Mouse (Mus musculus): Measurements from ENCODE around the gene Eppin. TPM values are rescaled to one million over a fixed set of nuclear protein-coding genes. Genes with fewer than 3 reads are reported as not detected.
"Not testable (repeated sequence)": the region's sequence is repeated elsewhere in the genome, so short reads cannot be mapped to it uniquely, and the experiment has no call there.

Eppin gene
- not detected for total RNA-seq (2018; cell fraction: chromatin; rRNA removed)
- not detected for total RNA-seq (2018; cell fraction: cytosol; rRNA removed)
- total RNA-seq (2018; cell fraction: nucleus; rRNA removed): not detected
- polyA plus RNA-seq (2018): not detected in 3 replicates

- H3K27ac ChIP-seq: no peak within 1 kb of the TSS
- no peaks in the 10 kb centered on the region for H3K36me3 ChIP-seq (ENCODE audit: inconsistent target)
- no peak within 1 kb of the TSS for H3K4me3 ChIP-seq (ENCODE audit: inconsistent target)
- no peaks in the 10 kb centered on the region for H3K79me2 ChIP-seq (ENCODE audit: inconsistent target)
- 92% methylated on average over 4 of the region's 4 CpGs for WGBS (ENCODE audit: missing documents)
Measured at GRCm38 (mm10) chr2:164593494-164593893, at the start of gene Eppin. Eppin (minus strand) TSS chr2:164593594.

GRCm38 (mm10) chr2:164641881-164642673 is 48.7 kb upstream of the Eppin start:
- Histone ChIP-seq H3K4me3 (ENCODE audit: inconsistent target) (no peak overlapping the region), H3K79me2 (ENCODE audit: inconsistent target) (no peaks in the 10 kb centered on the region), H3K36me3 (ENCODE audit: inconsistent target) (no peaks in the 10 kb centered on the region), H3K27ac (no peak overlapping the region)
- WGBS (ENCODE audit: missing documents): 92% methylated on average over 13 of the region's 13 CpGs

- H3K4me3 ChIP-seq (ENCODE audit: inconsistent target): no peak overlapping the region
- WGBS (ENCODE audit: missing documents): 5% methylated on average over 6 of the region's 7 CpGs
- peak overlapping the region; percentile 28; the same call in 1 of the 2 replicates for H3K27ac ChIP-seq
- no peaks in the 10 kb centered on the region for H3K36me3 ChIP-seq (ENCODE audit: inconsistent target)
- no peaks in the 10 kb centered on the region for H3K79me2 ChIP-seq (ENCODE audit: inconsistent target)
Measured at GRCm38 (mm10) chr2:164641129-164641528, 47.7 kb upstream of the Eppin start.

GRCm38 (mm10) chr2:164638696-164639095 is 45.3 kb upstream of the Eppin start, which contains the start of gene Wfdc16:
Wfdc16 (minus strand) TSS chr2:164638796.
- Histone ChIP-seq H3K36me3 (ENCODE audit: inconsistent target) (no peaks in the 10 kb centered on the region), H3K4me3 (ENCODE audit: inconsistent target) (no peak within 1 kb of the TSS), H3K27ac (no peak within 1 kb of the TSS), H3K79me2 (ENCODE audit: inconsistent target) (no peaks in the 10 kb centered on the region)
- WGBS (ENCODE audit: missing documents): 95% methylated on average over 3 of the region's 3 CpGs

GRCm38 (mm10) chr2:164635266-164635665 is 41.9 kb upstream of the Eppin start:
- H3K79me2 ChIP-seq (ENCODE audit: inconsistent target): no peaks in the 10 kb centered on the region
- no peak overlapping the region for H3K4me3 ChIP-seq (ENCODE audit: inconsistent target)
- WGBS (ENCODE audit: missing documents): 94% methylated on average over 9 of the region's 9 CpGs
- no peaks in the 10 kb centered on the region for H3K36me3 ChIP-seq (ENCODE audit: inconsistent target)
- H3K27ac ChIP-seq: no peak overlapping the region

GRCm38 (mm10) chr2:164621775-164622174 is 28.4 kb upstream of the Eppin start:
- Histone ChIP-seq H3K27ac (no peak overlapping the region), H3K36me3 (ENCODE audit: inconsistent target) (no peaks in the 10 kb centered on the region), H3K79me2 (ENCODE audit: inconsistent target) (no peaks in the 10 kb centered on the region), H3K4me3 (ENCODE audit: inconsistent target) (no peak overlapping the region)
- WGBS (ENCODE audit: missing documents): 70% methylated on average over 4 of the region's 4 CpGs

- no peaks in the 10 kb centered on the region for H3K36me3 ChIP-seq (ENCODE audit: inconsistent target)
- no peaks in the 10 kb centered on the region for H3K79me2 ChIP-seq (ENCODE audit: inconsistent target)
- 89% methylated on average over 5 of the region's 5 CpGs for WGBS (ENCODE audit: missing documents)
- H3K27ac ChIP-seq: no peak overlapping the region
- no peak overlapping the region for H3K4me3 ChIP-seq (ENCODE audit: inconsistent target)
Measured at GRCm38 (mm10) chr2:164619050-164619449, 25.7 kb upstream of the Eppin start.

GRCm38 (mm10) chr2:164615386-164615785 is 22.0 kb upstream of the Eppin start:
- 96% methylated on average over 3 of the region's 3 CpGs for WGBS (ENCODE audit: missing documents)
- Histone ChIP-seq H3K4me3 (ENCODE audit: inconsistent target) (no peak overlapping the region), H3K27ac (no peak overlapping the region), H3K36me3 (ENCODE audit: inconsistent target) (no peaks in the 10 kb centered on the region), H3K79me2 (ENCODE audit: inconsistent target) (no peaks in the 10 kb centered on the region)

GRCm38 (mm10) chr2:164613471-164613870 is 20.1 kb upstream of the Eppin start, which contains the start of the genes Wfdc6b and Wfdc8:
Wfdc6b (plus strand) TSS chr2:164613522.
Wfdc8 (minus strand) TSS chr2:164613626.
- H3K4me3 ChIP-seq (ENCODE audit: inconsistent target); H3K36me3 ChIP-seq (ENCODE audit: inconsistent target); H3K27ac ChIP-seq; H3K79me2 ChIP-seq (ENCODE audit: inconsistent target): not testable (repeated sequence)
- WGBS (ENCODE audit: missing documents): 73% methylated on average over 6 of the region's 8 CpGs

DNA sequence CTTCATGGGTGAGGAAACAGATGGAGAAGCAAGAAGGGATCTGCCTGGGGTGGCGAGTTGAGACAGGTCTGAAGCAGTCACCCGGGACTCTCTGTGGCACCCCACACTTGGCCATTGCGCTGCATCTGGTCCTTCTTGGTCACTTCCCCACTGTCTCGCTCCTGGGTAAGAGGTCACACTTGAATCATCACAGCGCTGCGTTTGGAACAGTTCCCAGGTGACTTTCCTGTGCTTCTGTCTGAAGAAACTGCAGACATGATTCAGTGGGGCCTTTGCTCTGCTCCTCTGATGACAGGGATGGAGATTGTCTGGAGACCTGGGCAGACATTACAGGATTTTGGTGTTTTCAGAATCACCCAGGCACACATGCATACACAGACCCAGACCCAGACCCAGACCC is 15.4 kb upstream of the Eppin start:
- WGBS (ENCODE audit: missing documents): 71% methylated on average over 6 of the region's 6 CpGs
- Histone ChIP-seq H3K79me2 (ENCODE audit: inconsistent target) (no peaks in the 10 kb centered on the region), H3K4me3 (ENCODE audit: inconsistent target) (no peak overlapping the region), H3K36me3 (ENCODE audit: inconsistent target) (no peaks in the 10 kb centered on the region), H3K27ac (no peak overlapping the region)

DNA sequence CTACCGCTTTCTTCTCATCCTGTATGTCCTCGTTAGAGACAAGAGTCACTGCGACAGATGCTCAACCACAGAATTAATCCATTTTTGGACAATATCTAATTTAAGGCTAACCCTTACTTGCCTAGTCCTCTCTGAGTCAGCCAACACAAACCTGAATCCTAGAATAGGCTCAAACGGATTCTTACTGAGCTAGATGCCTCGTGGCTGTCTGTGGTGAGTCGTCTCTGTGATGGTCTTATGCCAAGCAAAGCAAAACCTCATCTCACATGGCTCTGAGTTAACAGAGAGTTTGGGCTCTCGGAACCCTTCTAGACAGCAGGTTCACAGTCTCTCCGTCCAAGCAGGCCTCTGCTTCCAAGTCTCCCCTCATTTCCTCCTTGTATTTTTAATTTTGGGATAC is 11.0 kb upstream of the Eppin start:
- WGBS (ENCODE audit: missing documents): 93% methylated on average over 8 of the region's 8 CpGs

GRCm38 (mm10) chr2:164603482-164603881 is 10.1 kb upstream of the Eppin start:
- no peak overlapping the region for H3K4me3 ChIP-seq (ENCODE audit: inconsistent target)
- WGBS (ENCODE audit: missing documents): 93% methylated on average over 3 of the region's 3 CpGs

More for the DNA sequence above, 11.0 kb upstream of the Eppin start:
- H3K27ac ChIP-seq: no peak overlapping the region
- no peaks in the 10 kb centered on the region for H3K79me2 ChIP-seq (ENCODE audit: inconsistent target)
- no peaks in the 10 kb centered on the region for H3K36me3 ChIP-seq (ENCODE audit: inconsistent target)
- H3K4me3 ChIP-seq (ENCODE audit: inconsistent target): no peak overlapping the region

GRCm38 (mm10) chr2:164600179-164600578 is 6.8 kb upstream of the Eppin start:
- 77% methylated on average over 3 of the region's 3 CpGs for WGBS (ENCODE audit: missing documents)
- no peaks in the 10 kb centered on the region for H3K36me3 ChIP-seq (ENCODE audit: inconsistent target)

More at GRCm38 (mm10) chr2:164603482-164603881, 10.1 kb upstream of the Eppin start:
- H3K79me2 ChIP-seq (ENCODE audit: inconsistent target): no peaks in the 10 kb centered on the region
- no peak overlapping the region for H3K27ac ChIP-seq
- H3K36me3 ChIP-seq (ENCODE audit: inconsistent target): no peaks in the 10 kb centered on the region

GRCm38 (mm10) chr2:164592014-164592413 is 1.4 kb downstream of the Eppin start:
- H3K4me3 ChIP-seq (ENCODE audit: inconsistent target): no peak overlapping the region
- no peaks in the 10 kb centered on the region for H3K79me2 ChIP-seq (ENCODE audit: inconsistent target)
- H3K36me3 ChIP-seq (ENCODE audit: inconsistent target): no peaks in the 10 kb centered on the region
- H3K27ac ChIP-seq: no peak overlapping the region
- WGBS (ENCODE audit: missing documents): 17% methylated on average over 3 of the region's 4 CpGs

More at GRCm38 (mm10) chr2:164600179-164600578, 6.8 kb upstream of the Eppin start:
- Histone ChIP-seq H3K79me2 (ENCODE audit: inconsistent target) (no peaks in the 10 kb centered on the region), H3K27ac (no peak overlapping the region), H3K4me3 (ENCODE audit: inconsistent target) (no peak overlapping the region)

DNA sequence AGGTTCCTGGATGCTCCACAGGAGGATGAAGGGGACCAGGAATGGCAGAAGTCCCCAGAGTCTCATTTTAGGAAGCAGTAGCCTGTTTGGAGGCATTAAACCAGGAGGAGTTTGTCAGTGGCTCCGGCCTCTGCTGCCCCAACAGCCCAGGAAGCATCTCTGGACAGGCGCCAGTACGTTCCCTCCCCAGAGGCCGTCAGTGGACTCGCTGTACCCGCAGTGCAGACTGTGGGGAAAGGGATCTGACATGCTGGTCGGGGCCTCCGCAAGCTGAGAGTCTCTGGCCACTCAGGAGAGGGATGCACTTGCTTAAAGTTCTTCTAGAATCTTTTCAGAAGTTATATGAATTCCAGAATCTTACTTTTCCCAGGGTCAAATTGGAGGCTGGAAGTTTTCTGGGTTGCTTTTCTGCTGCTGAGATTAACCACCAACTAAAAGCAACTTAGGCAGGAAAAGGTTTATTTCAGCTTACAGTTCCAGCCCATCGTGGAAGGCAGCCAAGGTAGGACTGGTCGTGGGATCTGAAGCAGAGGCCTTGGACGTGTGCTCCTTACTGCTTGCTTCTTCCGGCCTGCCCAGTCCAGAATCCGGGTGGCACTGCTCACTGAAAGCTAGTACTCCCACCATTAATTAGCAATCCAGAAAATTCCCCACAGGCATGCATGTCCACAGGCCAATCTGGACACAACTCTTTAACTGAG is 8.2 kb downstream of the Eppin start, which contains the start of gene Wfdc6a:
Gene Wfdc6a, minus strand, starts transcription at position 423 of the 701 bp plus-strand sequence.
- not testable (repeated sequence) for H3K4me3 ChIP-seq (ENCODE audit: inconsistent target); H3K79me2 ChIP-seq (ENCODE audit: inconsistent target); H3K36me3 ChIP-seq (ENCODE audit: inconsistent target); H3K27ac ChIP-seq
- 73% methylated on average over 12 of the region's 13 CpGs for WGBS (ENCODE audit: missing documents)

Data from macrophage (primary cell).